Mouse (Mus musculus): ENCODE data around the gene Peli1.
"Not testable (repeated sequence)": the region's sequence is repeated elsewhere in the genome, so short reads cannot be mapped to it uniquely, and the experiment has no call there.

The Peli1 gene

GRCm38 (mm10) chr11:21153111-21153510, 62.0 kb downstream of the Peli1 start:
- no peak for DNase-seq

- no peak for DNase-seq
Observed at GRCm38 (mm10) chr11:21157595-21157994, 66.5 kb downstream of the Peli1 start.

DNA sequence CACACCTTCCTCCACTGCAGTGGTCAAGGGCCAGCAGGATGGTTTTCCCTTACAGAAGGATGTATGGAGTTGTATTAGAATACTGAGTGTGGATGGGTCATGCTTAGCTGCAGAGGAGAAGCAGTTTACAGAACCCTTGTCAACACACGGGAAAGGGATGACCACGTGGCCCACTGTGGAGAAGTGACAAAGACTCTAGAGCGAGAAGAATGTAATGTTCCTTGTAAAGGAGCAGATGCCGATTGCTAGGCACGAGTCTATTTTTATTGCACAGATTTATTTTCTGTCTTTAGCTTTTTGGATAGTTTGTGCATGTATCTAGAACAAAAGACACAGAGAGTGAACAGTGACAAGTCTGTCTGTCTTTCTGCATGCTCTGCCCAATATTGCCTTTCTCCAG, 71.0 kb downstream of the Peli1 start:
- DNase-seq: no peak

DNA sequence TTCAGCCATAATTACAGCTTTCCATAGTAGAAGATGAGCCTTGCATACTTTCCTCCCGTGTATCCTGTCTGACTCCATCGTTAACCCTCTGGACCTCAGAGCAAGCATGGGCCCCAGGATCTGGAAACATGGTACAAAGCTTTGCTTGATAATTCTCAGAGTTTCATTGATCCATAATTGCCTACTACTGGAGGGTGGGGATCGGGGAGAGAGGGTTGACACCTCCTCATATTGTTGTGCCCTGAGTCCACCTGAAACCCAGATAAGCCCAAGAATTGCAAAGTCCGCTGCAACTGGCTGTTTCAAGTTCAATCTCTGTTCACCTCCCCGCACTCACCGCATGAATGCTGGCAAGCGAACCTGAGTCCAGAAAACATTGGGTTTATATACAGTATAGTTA, 72.1 kb downstream of the Peli1 start:
- no peak for DNase-seq

DNA sequence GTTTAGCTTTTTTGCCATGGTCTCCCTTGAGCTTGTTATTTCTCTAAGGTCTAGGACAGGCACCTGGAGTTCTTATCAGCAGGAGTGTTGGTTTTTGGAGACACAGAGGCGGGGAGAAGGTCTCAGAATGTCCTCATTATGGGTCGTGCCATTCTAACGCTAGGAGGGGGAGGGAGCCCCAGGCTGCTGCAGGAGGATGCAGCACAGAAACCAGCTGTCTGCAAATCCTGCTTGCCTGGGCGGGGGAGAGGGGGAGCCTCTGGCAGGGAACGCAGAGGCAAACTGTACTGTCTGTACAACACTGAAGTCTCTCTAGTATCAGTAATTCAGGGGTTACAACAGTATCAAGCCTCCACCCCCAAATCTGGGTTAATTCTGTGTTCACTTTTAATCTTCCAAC, 72.6 kb downstream of the Peli1 start:
- no peak for DNase-seq

GRCm38 (mm10) chr11:21164312-21164993, 73.4 kb downstream of the Peli1 start:
- DNase-seq: no peak

GRCm38 (mm10) chr11:21164994-21165560, 74.0 kb downstream of the Peli1 start:
- no peak for DNase-seq

- no peak for DNase-seq
Observed at GRCm38 (mm10) chr11:21166495-21167096, 75.5 kb downstream of the Peli1 start.

GRCm38 (mm10) chr11:21168828-21169607, 77.9 kb downstream of the Peli1 start:
- no peak for DNase-seq

DNA sequence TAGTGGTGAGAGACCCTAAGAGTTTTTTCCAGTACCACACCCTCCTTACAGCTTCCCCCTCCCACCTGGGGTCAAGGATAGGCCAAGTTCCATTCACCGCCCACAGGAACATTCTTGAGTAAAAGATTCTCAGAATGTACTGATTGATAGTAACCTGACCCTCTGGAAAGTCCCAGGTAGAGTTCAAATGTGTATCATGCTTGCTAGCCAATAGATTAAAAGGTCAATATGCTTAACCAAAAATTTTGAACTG, 78.4 kb downstream of the Peli1 start:
- not testable (repeated sequence) for DNase-seq

DNA sequence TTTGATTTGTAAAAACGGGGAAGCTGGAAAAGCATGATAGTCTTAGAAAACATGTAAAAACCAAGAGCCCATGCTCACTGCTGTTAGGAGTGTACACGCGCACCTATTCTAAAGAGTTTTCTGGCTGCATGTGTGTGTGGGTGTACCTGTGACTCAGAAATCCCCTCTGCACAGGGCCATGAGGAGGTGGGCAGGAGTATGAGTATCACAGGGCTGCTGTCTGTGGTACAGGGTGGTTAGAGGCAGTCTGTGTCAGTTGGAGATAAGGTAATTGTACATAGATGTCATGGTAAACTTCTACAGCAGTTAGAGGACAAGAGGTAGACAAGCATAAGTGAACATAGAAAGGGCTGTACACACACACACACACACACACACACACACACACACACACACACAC, 81.2 kb downstream of the Peli1 start:
- DNase-seq: no peak

GRCm38 (mm10) chr11:21173926-21174325, 82.8 kb downstream of the Peli1 start:
- no peak for DNase-seq

GRCm38 (mm10) chr11:21174396-21174795, 83.3 kb downstream of the Peli1 start:
- no peak for DNase-seq

GRCm38 (mm10) chr11:21175063-21175462, 84.0 kb downstream of the Peli1 start:
- DNase-seq: no peak

- no peak for DNase-seq
Observed at GRCm38 (mm10) chr11:21176491-21176890, 85.4 kb downstream of the Peli1 start.

GRCm38 (mm10) chr11:21178343-21178742, 87.3 kb downstream of the Peli1 start:
- peak in 1 of 2 experiments; percentile 52 for DNase-seq

GRCm38 (mm10) chr11:21178998-21179645, 88.0 kb downstream of the Peli1 start:
- DNase-seq: no peak

DNA sequence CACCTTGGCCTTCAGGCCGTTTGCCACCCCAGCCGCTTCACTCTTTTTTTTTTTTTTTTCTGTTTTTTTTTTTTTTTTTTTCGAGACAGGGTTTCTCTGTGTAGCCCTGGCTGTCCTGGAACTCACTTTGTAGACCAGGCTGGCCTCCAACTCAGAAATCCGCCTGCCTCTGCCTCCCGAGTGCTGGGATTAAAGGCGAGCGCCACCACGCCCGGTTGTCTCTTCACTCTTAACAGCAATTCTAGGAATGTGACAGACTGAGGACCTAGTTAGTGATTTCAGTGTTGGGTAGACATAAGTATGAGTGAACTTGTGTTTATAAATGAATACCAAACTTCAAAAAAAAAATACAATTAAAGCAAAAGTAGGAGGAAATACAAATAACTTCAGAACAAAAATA, 88.8 kb downstream of the Peli1 start:
- DNase-seq: not testable (repeated sequence)

- no peak for DNase-seq
Observed at GRCm38 (mm10) chr11:21180650-21181049, 89.6 kb downstream of the Peli1 start.

DNA sequence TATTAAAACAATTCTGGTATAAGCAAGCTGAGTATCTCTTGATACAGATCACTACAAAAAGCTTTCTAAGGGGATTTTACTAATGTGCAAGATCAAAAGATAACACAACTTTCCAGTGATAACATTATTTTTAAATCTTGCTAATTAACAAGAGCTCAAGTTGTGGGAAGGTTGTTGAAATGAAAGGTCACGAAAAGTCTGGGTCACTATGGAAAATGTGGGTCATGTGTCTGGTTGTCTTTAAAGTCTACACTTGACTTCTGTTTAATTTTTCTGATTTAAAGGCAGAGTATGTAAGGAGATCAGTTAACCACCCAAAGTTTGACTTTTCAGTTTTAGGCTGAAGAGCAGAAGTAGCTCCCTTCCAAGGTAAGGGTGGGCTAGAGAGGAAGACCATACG, 90.5 kb downstream of the Peli1 start:
- no peak for DNase-seq

DNA sequence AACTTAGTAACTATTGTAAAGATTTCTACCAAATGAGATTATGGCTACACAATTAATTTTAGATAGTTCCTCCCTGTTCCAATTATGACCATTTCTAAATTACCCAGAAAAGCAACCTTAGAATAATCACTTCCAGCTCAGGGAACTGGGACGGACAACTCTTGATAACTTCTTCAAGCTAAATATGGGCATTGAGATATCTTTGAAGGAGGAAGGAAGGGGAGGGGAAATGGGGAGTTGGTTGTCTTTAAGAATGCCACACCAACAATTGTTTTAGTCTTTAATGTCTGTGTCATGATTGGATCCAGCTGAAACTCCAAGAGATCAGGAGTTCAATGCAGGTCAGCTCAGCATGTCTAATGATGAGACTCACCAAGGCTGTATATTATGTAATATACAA, 91.6 kb downstream of the Peli1 start:
- no peak for DNase-seq

DNA sequence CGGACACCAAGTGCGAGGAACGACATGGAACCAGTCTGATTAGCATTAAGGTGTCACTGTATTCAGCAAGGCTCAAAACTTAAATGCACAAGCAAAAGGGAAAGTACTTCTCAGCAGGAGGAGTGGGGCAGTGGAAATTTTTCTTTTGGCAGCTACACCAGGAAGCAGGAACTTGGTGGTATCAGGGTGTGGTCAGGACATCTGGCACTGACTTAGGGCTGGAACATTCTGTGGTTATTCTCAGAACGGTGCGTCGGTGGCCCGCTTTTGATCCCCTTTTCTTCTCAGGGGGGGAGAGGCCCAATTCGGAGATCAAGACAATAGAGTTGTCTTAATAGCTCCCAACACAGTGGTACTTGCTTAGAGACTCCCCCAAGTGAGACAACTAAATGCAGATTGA, 100.7 kb downstream of the Peli1 start:
- not testable (repeated sequence) for DNase-seq

- DNase-seq: no peak
Observed at GRCm38 (mm10) chr11:21194851-21195250, 103.8 kb downstream of the Peli1 start.
